19 mouse cellular contexts compared by ENCODE assay signal in the genomic region with DNA sequence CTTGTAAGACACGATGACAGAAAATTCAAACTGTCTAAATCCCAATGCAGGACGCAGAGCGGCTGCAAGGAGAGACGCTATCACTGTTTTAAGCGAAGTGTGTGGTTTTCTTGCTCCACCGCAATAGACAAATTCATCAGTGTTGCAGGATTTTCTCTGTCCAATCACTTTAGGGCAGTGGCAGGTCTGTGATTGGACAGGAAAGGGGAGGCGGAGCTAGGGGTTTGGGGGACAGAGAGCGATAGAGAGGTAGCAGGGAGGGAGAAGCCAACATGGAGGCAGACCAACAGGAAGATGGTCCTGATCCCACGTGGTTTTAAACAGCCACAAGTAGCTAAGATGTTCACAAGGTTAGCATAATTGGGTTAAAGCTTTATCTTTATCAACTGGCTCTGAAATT.
DNase-seq lines count a peak whose midpoint lies in the region; ATAC-seq lines count a peak whose summit lies in the region.
"Had no signal": no experiment of that assay in that cellular context is flagged by ENCODE, and none has a peak within 500 bp of the region (broad histone marks: within the 10 kb centered on the region; RNA-seq: fewer than 3 reads in every experiment).

No protein-coding gene starts in this region.

- DNase-seq in MEL-GATA-1-ER (ENCODE audit: extremely low read depth, low read depth) (peak; percentile 43), R1 (ENCODE audit: low read depth, low spot score) (peak; percentile 54)
- no peak for DNase-seq in cerebellum, postnatal 14 days
- DNase-seq in ovary, postnatal 14 days (ENCODE audit: low spot score) = no peak
- no peak for DNase-seq in kidney, postnatal 4 days
- DNase-seq: adrenal gland, adult 2 months; adrenal gland, postnatal 10 days; adrenal gland, postnatal 25 days; cerebellum, adult 11 months; cerebellum, adult 18-20 months; cerebellum, adult 8-10 months; cerebellum, adult 9-11 months; cerebellum, postnatal 25 days; embryo, embryonic 11 days had no signal

- peak; percentile 7; the same call in 1 of the 2 replicates for ATAC-seq in granulocyte monocyte progenitor cell, adult 5-6 weeks (replicated peaks; ENCODE audit: poor library complexity, severe bottlenecking)
- ATAC-seq in megakaryocyte-erythroid progenitor cell, adult 5-6 weeks (replicated peaks; ENCODE audit: low FRiP score, low TSS enrichment, poor library complexity, severe bottlenecking) = 0 out of 2 replicates have a peak, but pooled peaks have one; percentile 55
- ATAC-seq: forebrain, embryonic 14.5 days; forebrain, embryonic 16.5 days; Patski had no signal

Comparison
In these comparisons a context has a peak if more than half of its experiments do, and no peak if none do; other contexts are left out.
1. DNase-seq: peak in MEL-GATA-1-ER (single experiment) and R1 (single experiment); none in cerebellum, postnatal 14 days (0 of 2), ovary, postnatal 14 days (single experiment) and kidney, postnatal 4 days (0 of 2).